Comparison of ENCODE assay signal across 19 mouse cellular contexts in genomic region chr17:34927306-34928019, GRCm38 (mm10). TPM values are rescaled to one million over a fixed set of nuclear protein-coding genes. Genes with fewer than 3 reads are reported as not detected.
DNase-seq lines count a peak whose midpoint lies in the region; ATAC-seq and TF ChIP-seq lines count a peak whose summit lies in the region.
"Had no signal": no experiment of that assay in that cellular context is flagged by ENCODE, and none has a peak within 500 bp of the region (broad histone marks: within the 10 kb centered on the region; RNA-seq: fewer than 3 reads in every experiment).

No protein-coding gene starts in this region.

- peaks cover 15% of the 10 kb centered on the region for H3K4me1 ChIP-seq in heart, embryonic 10.5 days
- H3K4me1 ChIP-seq in heart, adult 2 months (ENCODE audit: control insufficient read depth, insufficient read depth, low read length), result peaks cover 1% of the 10 kb centered on the region; the same call in 1 of the 2 replicates
- H3K4me1 ChIP-seq in megakaryocyte, embryonic 14.5 days, result peaks cover 59% of the 10 kb centered on the region
- H3K4me1 ChIP-seq in lung, postnatal 0 days (ENCODE audit: insufficient read depth, low read depth, low read length), result peaks cover 7% of the 10 kb centered on the region; the same call in 1 of the 2 replicates
- H3K4me1 ChIP-seq in kidney, embryonic 16.5 days (ENCODE audit: insufficient read depth, low read length), result peaks cover 7% of the 10 kb centered on the region

- H3K79me2 ChIP-seq in heart, adult 2 months (replicated peaks; ENCODE audit: control insufficient read depth, insufficient read depth, low read length), result no peaks in the 10 kb centered on the region

- H3K27ac ChIP-seq in heart, embryonic 10.5 days, result 0 out of 2 replicates have a peak overlapping the region, but pooled peaks have one; percentile 1
- no peak overlapping the region for H3K27ac ChIP-seq in heart, adult 2 months
- H3K27ac ChIP-seq in lung, postnatal 0 days (ENCODE audit: low read length), result peak overlapping the region; percentile 26; the same call in 1 of the 2 replicates
- no peak overlapping the region for H3K27ac ChIP-seq in kidney, embryonic 16.5 days (ENCODE audit: low read length)
- H3K27ac ChIP-seq: embryonic facial prominence, embryonic 15.5 days; hindbrain, embryonic 12.5 days; limb, embryonic 13.5 days; liver, embryonic 14.5 days; midbrain, embryonic 15.5 days had no signal

- TF ChIP-seq POLR2A in heart, adult 2 months (IDR thresholded peaks at IDR 0.05; ENCODE audit: insufficient read depth, low read depth, low read length), result no peak

- no peaks in the 10 kb centered on the region for H3K36me3 ChIP-seq in heart, embryonic 10.5 days
- H3K36me3 ChIP-seq in heart, adult 2 months (ENCODE audit: control insufficient read depth, insufficient read depth, low read length), result no peaks in the 10 kb centered on the region
- H3K36me3 ChIP-seq in megakaryocyte, embryonic 14.5 days (replicated peaks; ENCODE audit: low read length), result peaks cover 2% of the 10 kb centered on the region
- no peaks in the 10 kb centered on the region for H3K36me3 ChIP-seq in lung, postnatal 0 days (ENCODE audit: insufficient read depth, low read length)
- no peaks in the 10 kb centered on the region for H3K36me3 ChIP-seq in kidney, embryonic 16.5 days (ENCODE audit: insufficient read depth, low read length)
- H3K36me3 ChIP-seq: embryonic facial prominence, embryonic 15.5 days; hindbrain, embryonic 12.5 days; limb, embryonic 13.5 days; midbrain, embryonic 15.5 days had no signal

- no peak for TF ChIP-seq EP300 in heart, adult 2 months (IDR thresholded peaks at IDR 0.05; ENCODE audit: insufficient read depth, low read depth, low read length)
- no peak for TF ChIP-seq EP300 in lung, postnatal 0 days (IDR thresholded peaks at IDR 0.05)

- no peak overlapping the region for H3K9ac ChIP-seq in heart, adult 2 months (ENCODE audit: low read depth, low read length)
- H3K9ac ChIP-seq in lung, postnatal 0 days (replicated peaks; ENCODE audit: low read depth), result 0 out of 2 replicates have a peak overlapping the region, but pooled peaks have one; percentile 12
- H3K9ac ChIP-seq in kidney, embryonic 16.5 days (replicated peaks; ENCODE audit: low read length), result no peak overlapping the region
- H3K9ac ChIP-seq: embryonic facial prominence, embryonic 15.5 days; hindbrain, embryonic 12.5 days; limb, embryonic 13.5 days; liver, embryonic 14.5 days; midbrain, embryonic 15.5 days had no signal

- no peak for TF ChIP-seq CTCF in heart, adult 2 months (IDR thresholded peaks at IDR 0.05)
- no peak for TF ChIP-seq CTCF in lung, postnatal 0 days (IDR thresholded peaks at IDR 0.05)

- ATAC-seq in megakaryocyte, adult 5-6 weeks (ENCODE audit: poor library complexity, severe bottlenecking), result no peak
- ATAC-seq in lung, postnatal 0 days, result peak; percentile 11; the same call in 1 of the 2 replicates
- no peak for ATAC-seq in kidney, embryonic 16.5 days (ENCODE audit: low FRiP score, low TSS enrichment)
- ATAC-seq: midbrain, embryonic 15.5 days had no signal

- no peaks in the 10 kb centered on the region for H3K9me3 ChIP-seq in heart, embryonic 10.5 days
- no peaks in the 10 kb centered on the region for H3K9me3 ChIP-seq in megakaryocyte, embryonic 14.5 days
- H3K9me3 ChIP-seq in lung, postnatal 0 days (ENCODE audit: low read length), result no peaks in the 10 kb centered on the region
- no peaks in the 10 kb centered on the region for H3K9me3 ChIP-seq in kidney, embryonic 16.5 days (ENCODE audit: low read length)
- H3K9me3 ChIP-seq: embryonic facial prominence, embryonic 15.5 days; hindbrain, embryonic 12.5 days; limb, embryonic 13.5 days; midbrain, embryonic 15.5 days had no signal

- 83% methylated on average over 18 of the region's 18 CpGs for WGBS in heart, embryonic 10.5 days
- WGBS in heart, adult 2 months, result 81% methylated on average over 18 of the region's 18 CpGs
- WGBS in lung, postnatal 0 days, result 59% methylated on average over 18 of the region's 18 CpGs
- 86% methylated on average over 18 of the region's 18 CpGs for WGBS in kidney, embryonic 16.5 days

- H3K4me2 ChIP-seq in lung, postnatal 0 days (replicated peaks; ENCODE audit: low read depth, low read length), result no peak overlapping the region
- H3K4me2 ChIP-seq in kidney, embryonic 16.5 days (replicated peaks; ENCODE audit: low read depth, low read length), result no peak overlapping the region
- H3K4me2 ChIP-seq: embryonic facial prominence, embryonic 15.5 days; hindbrain, embryonic 12.5 days; limb, embryonic 13.5 days; midbrain, embryonic 15.5 days had no signal

- no peak overlapping the region for H3K4me3 ChIP-seq in heart, embryonic 10.5 days
- H3K4me3 ChIP-seq in heart, adult 2 months, result no peak overlapping the region
- H3K4me3 ChIP-seq in megakaryocyte, embryonic 14.5 days (replicated peaks), result peak overlapping the region; percentile 64
- H3K4me3 ChIP-seq in lung, postnatal 0 days (ENCODE audit: low read depth, low read length), result no peak overlapping the region
- H3K4me3 ChIP-seq in kidney, embryonic 16.5 days (ENCODE audit: low read length), result no peak overlapping the region
- H3K4me3 ChIP-seq: embryonic facial prominence, embryonic 15.5 days; hindbrain, embryonic 12.5 days; limb, embryonic 13.5 days; midbrain, embryonic 15.5 days had no signal

- no peak for DNase-seq in heart, embryonic 10.5 days (ENCODE audit: low spot score)
- DNase-seq in heart, adult 2 months, result no peak
- peak; percentile 47 to 55 for DNase-seq in adrenal gland, postnatal 36 days
- peak; percentile 60 for DNase-seq in lung, postnatal 0 days (ENCODE audit: low spot score)
- DNase-seq in thymus, postnatal 25 days, result no peak
- DNase-seq: cerebellum, postnatal 14 days; embryo, embryonic 11 days; heart, adult 11 months; kidney, adult 9 months; kidney, postnatal 4 days had no signal

- intact Hi-C loops in heart, adult 2 months (cut with DNase I), result no loop called here

- H3K27me3 ChIP-seq in heart, embryonic 10.5 days (ENCODE audit: insufficient read depth, poor library complexity, severe bottlenecking), result no peaks in the 10 kb centered on the region
- no peaks in the 10 kb centered on the region for H3K27me3 ChIP-seq in heart, adult 2 months (ENCODE audit: control insufficient read depth, insufficient read depth, low read length)
- H3K27me3 ChIP-seq in megakaryocyte, embryonic 14.5 days (replicated peaks), result peaks cover 9% of the 10 kb centered on the region
- H3K27me3 ChIP-seq in lung, postnatal 0 days (replicated peaks; ENCODE audit: insufficient read depth, low read length), result no peaks in the 10 kb centered on the region
- no peaks in the 10 kb centered on the region for H3K27me3 ChIP-seq in kidney, embryonic 16.5 days (ENCODE audit: insufficient read depth, low read length)
- H3K27me3 ChIP-seq: embryonic facial prominence, embryonic 15.5 days; hindbrain, embryonic 12.5 days; limb, embryonic 13.5 days; midbrain, embryonic 15.5 days had no signal

RNA-seq across cellular contexts. Expression of gene Neu1, which starts 3.6 kb away (rescaled TPM):
- polyA plus RNA-seq in heart, embryonic 10.5 days (2016; fragmentation: Nextera tagmentation; extraction: Ambion mirVana), result 21.3 and 25.5 TPM in 2 replicates
- 10 to 100 TPM; 14.5 TPM for total RNA-seq in heart, adult 2 months (2021)
- 22.0 and 23.6 TPM in 2 replicates for polyA plus RNA-seq in heart, adult 2 months (2012; rRNA removed)
- 12.4 and 41.3 TPM in 2 replicates for polyA plus RNA-seq in megakaryocyte, embryonic 14.5 days (2012; ENCODE audit: insufficient read depth, low replicate concordance)
- 18.1 and 22.9 TPM in 2 replicates for total RNA-seq in megakaryocyte, adult 5-6 weeks (2015)
- total RNA-seq in megakaryocyte, adult 5-6 weeks (2017), result 23.4 and 23.7 TPM in 2 replicates
- total RNA-seq in adrenal gland, postnatal 36 days (2021), result 10 to 100 TPM; 25.4 to 27.4 TPM
- polyA plus RNA-seq in lung, postnatal 0 days (2015; fragmentation: Nextera tagmentation; extraction: Ambion mirVana), result 31.9 and 34.2 TPM in 2 replicates
- polyA plus RNA-seq in kidney, embryonic 16.5 days (2015; fragmentation: Nextera tagmentation; extraction: Ambion mirVana), result 50.0 and 54.1 TPM in 2 replicates

RNA-seq across cellular contexts. Expression of gene Slc44a4, which starts 13.2 kb away (rescaled TPM):
- polyA plus RNA-seq in heart, embryonic 10.5 days (2016; fragmentation: Nextera tagmentation; extraction: Ambion mirVana), result 0.10 and 0.41 TPM in 2 replicates
- not detected for total RNA-seq in heart, adult 2 months (2021)
- 1.1 TPM in 1 of 2 replicates, not detected in the other for polyA plus RNA-seq in heart, adult 2 months (2012; rRNA removed)
- not detected in 2 replicates for polyA plus RNA-seq in megakaryocyte, embryonic 14.5 days (2012; ENCODE audit: insufficient read depth, low replicate concordance)
- total RNA-seq in megakaryocyte, adult 5-6 weeks (2015), result 0.33 TPM in 1 of 2 replicates, not detected in the other
- 0.12 TPM in 1 of 2 replicates, not detected in the other for total RNA-seq in megakaryocyte, adult 5-6 weeks (2017)
- total RNA-seq in adrenal gland, postnatal 36 days (2021), result 1 to 10 TPM in 1 of 2 experiments, under 1 TPM in 1; 0.83 to 1.7 TPM
- 7.0 and 7.3 TPM in 2 replicates for polyA plus RNA-seq in lung, postnatal 0 days (2015; fragmentation: Nextera tagmentation; extraction: Ambion mirVana)
- 17.9 and 18.9 TPM in 2 replicates for polyA plus RNA-seq in kidney, embryonic 16.5 days (2015; fragmentation: Nextera tagmentation; extraction: Ambion mirVana)
- polyA plus RNA-seq: forebrain, embryonic 11.5 days; limb, embryonic 13.5 days; midbrain, embryonic 15.5 days had no signal

RNA-seq across cellular contexts. Expression of gene Ehmt2, which starts 29.2 kb away (rescaled TPM):
- polyA plus RNA-seq in heart, embryonic 10.5 days (2016; fragmentation: Nextera tagmentation; extraction: Ambion mirVana), result 46.3 and 66.0 TPM in 2 replicates
- total RNA-seq in heart, adult 2 months (2021), result 10 to 100 TPM; 38.0 to 42.6 TPM
- 61.6 and 64.0 TPM in 2 replicates for polyA plus RNA-seq in heart, adult 2 months (2012; rRNA removed)
- polyA plus RNA-seq in megakaryocyte, embryonic 14.5 days (2012; ENCODE audit: insufficient read depth, low replicate concordance), result 356 and 543 TPM in 2 replicates
- total RNA-seq in megakaryocyte, adult 5-6 weeks (2015), result 66.5 and 68.9 TPM in 2 replicates
- total RNA-seq in megakaryocyte, adult 5-6 weeks (2017), result 75.4 and 75.7 TPM in 2 replicates
- 100 to 1,000 TPM; 124 to 143 TPM for total RNA-seq in adrenal gland, postnatal 36 days (2021)
- polyA plus RNA-seq in lung, postnatal 0 days (2015; fragmentation: Nextera tagmentation; extraction: Ambion mirVana), result 28.7 and 35.6 TPM in 2 replicates
- 89.9 and 92.8 TPM in 2 replicates for polyA plus RNA-seq in kidney, embryonic 16.5 days (2015; fragmentation: Nextera tagmentation; extraction: Ambion mirVana)

RNA-seq across cellular contexts. Expression of gene C2, which starts 29.4 kb away (rescaled TPM):
- 0.67 and 1.6 TPM in 2 replicates for polyA plus RNA-seq in heart, embryonic 10.5 days (2016; fragmentation: Nextera tagmentation; extraction: Ambion mirVana)
- 1 to 10 TPM; 1.8 to 3.1 TPM for total RNA-seq in heart, adult 2 months (2021)
- 4.5 and 8.1 TPM in 2 replicates for polyA plus RNA-seq in heart, adult 2 months (2012; rRNA removed)
- 3.0 and 6.0 TPM in 2 replicates for polyA plus RNA-seq in megakaryocyte, embryonic 14.5 days (2012; ENCODE audit: insufficient read depth, low replicate concordance)
- total RNA-seq in megakaryocyte, adult 5-6 weeks (2015), result 1.0 and 1.3 TPM in 2 replicates
- total RNA-seq in megakaryocyte, adult 5-6 weeks (2017), result 0.22 TPM in 1 of 2 replicates, not detected in the other
- 100 to 1,000 TPM in 1 of 2 experiments, 10 to 100 TPM in 1; 85.2 to 119 TPM for total RNA-seq in adrenal gland, postnatal 36 days (2021)
- polyA plus RNA-seq in lung, postnatal 0 days (2015; fragmentation: Nextera tagmentation; extraction: Ambion mirVana), result 11.7 and 13.6 TPM in 2 replicates
- polyA plus RNA-seq in kidney, embryonic 16.5 days (2015; fragmentation: Nextera tagmentation; extraction: Ambion mirVana), result 4.6 and 5.7 TPM in 2 replicates

RNA-seq across cellular contexts. Expression of gene Hspa1b, which starts 31.6 kb away (rescaled TPM):
- 0.20 TPM in 1 of 2 replicates, not detected in the other for polyA plus RNA-seq in heart, embryonic 10.5 days (2016; fragmentation: Nextera tagmentation; extraction: Ambion mirVana)
- 10 to 100 TPM in 1 of 2 experiments, 1 to 10 TPM in 1; 2.9 to 11.2 TPM for total RNA-seq in heart, adult 2 months (2021)
- 2.0 and 6.3 TPM in 2 replicates for polyA plus RNA-seq in heart, adult 2 months (2012; rRNA removed)
- 4.5 and 7.2 TPM in 2 replicates for polyA plus RNA-seq in megakaryocyte, embryonic 14.5 days (2012; ENCODE audit: insufficient read depth, low replicate concordance)
- total RNA-seq in megakaryocyte, adult 5-6 weeks (2015), result 14.9 and 22.6 TPM in 2 replicates
- total RNA-seq in megakaryocyte, adult 5-6 weeks (2017), result 23.0 and 30.6 TPM in 2 replicates
- 100 to 1,000 TPM in 1 of 2 experiments, 10 to 100 TPM in 1; 80.1 to 206 TPM for total RNA-seq in adrenal gland, postnatal 36 days (2021)
- 0.35 and 0.50 TPM in 2 replicates for polyA plus RNA-seq in lung, postnatal 0 days (2015; fragmentation: Nextera tagmentation; extraction: Ambion mirVana)
- 0.76 and 0.80 TPM in 2 replicates for polyA plus RNA-seq in kidney, embryonic 16.5 days (2015; fragmentation: Nextera tagmentation; extraction: Ambion mirVana)
- polyA plus RNA-seq: forebrain, embryonic 11.5 days had no signal

Comparison
In these comparisons a context has a peak if more than half of its experiments do, and no peak if none do; other contexts are left out.
1. H3K27ac ChIP-seq: peak in heart, embryonic 10.5 days (single experiment) and lung, postnatal 0 days (single experiment); none in heart, adult 2 months (single experiment) and kidney, embryonic 16.5 days (single experiment).
2. DNase-seq: peak in adrenal gland, postnatal 36 days (2 of 2) and lung, postnatal 0 days (single experiment); none in heart, embryonic 10.5 days (single experiment), heart, adult 2 months (0 of 2) and thymus, postnatal 25 days (single experiment).